Mouse (Mus musculus): ENCODE data around the gene Snrnp27.
A peak's percentile ranks its signal among the peaks of the same experiment; 100 is the strongest.

Snrnp27 gene

DNA sequence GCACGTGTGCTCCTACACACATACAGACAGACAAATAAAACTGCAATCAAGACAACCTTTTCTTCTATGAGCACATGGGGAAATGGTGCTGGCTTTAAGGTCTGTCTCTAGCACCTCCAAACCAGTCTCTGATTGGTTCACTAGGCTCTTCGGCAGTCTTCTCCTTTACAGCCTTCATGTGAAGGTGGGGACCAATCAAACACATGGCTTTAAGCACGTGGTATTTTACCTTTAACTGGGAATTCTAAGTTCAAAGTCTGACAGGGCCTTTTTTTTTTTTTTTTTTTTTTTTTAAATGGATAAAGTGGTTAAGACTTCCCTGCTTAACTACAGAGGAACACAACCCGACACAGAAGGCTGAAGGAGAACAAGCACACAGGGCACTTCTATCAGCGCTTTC is 19.2 kb downstream of the Snrnp27 start:
- no peak for DNase-seq (ENCODE audit: low read depth)

DNA sequence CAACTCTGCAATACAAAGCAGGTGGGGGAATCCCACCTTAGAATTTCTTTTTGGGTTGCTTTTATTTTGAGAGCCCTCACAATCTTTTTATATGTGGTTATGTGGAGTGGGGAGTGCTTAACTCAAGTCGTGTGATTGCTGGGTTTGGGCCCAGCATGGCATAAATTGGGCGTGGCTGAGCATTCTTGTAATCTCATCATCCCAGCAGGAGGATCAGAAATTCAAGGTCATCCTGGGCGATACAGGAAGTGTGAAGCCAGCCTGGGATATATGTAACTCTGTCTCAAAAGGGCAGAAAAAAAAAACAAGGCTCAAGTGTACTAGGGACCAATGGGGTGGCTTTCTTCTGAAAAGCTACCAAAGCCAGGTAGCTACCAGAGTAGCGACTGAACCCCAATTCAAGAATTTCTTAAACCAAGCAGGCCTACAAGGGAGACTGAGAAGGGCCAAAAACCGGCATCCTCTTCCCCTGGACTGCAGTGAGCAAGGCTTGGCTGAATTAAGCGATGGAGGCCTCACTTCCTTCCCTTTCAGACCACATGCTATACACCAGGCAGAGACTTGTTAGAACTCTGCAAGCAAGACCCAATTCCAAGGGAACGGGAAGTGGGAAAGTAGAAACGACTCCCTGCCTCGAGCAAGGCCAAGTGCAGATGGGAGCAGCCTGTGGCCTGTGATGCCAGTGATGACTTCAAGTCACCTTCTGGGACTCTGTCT is 24.0 kb downstream of the Snrnp27 start:
- peak; percentile 82 for DNase-seq (ENCODE audit: low read depth)

DNA sequence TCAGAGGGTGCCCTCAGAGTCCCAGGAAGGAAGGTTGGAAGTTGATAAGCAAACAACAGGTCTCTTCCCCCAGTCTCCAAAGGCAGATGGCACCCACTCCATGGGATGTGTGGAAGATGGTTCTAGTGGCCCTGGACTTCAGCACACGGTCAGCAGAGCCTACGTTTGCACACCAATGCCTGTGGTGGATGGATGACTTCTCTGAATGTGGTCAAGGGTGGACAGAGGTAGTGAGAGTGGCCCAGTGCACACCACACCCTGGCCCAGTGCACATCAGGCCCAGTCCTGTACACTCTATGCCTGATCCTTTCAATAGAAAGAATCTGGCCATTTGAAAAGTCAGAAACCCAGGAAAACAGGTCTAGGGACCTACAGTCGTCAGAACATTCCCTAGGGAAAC is 25.8 kb downstream of the Snrnp27 start:
- DNase-seq (ENCODE audit: low read depth): no peak

DNA sequence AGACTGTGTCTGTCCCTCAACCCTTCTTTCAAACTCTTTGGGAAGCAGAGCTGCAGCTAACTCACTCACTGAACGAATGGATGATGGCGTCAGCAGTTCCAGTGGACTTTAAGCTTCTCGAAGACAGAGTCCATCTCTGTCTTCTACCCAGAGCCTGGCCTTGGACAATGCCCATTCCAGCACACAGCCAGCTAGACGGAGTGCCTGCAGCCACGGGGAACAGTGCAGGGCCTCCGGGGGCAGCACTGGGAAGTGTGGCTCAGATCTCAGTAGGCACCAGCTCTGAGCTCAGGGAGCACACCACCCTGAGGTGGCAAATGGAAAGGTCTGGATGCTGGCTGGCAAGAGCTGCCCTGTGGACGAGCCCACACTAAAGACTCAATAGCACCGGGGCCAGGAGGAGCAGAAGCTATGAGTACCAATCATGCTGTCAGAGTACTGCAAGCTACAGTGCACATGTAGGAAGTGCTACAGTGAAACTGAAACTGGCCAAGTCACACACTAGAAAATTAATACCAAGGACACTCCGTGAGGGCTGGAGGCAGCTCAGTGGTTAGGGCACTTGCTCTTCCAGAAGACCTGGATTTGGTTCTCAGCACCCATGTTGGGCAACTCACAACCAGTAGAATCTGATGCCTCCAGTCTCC is 29.9 kb downstream of the Snrnp27 start:
- DNase-seq (ENCODE audit: low read depth): no peak

DNA sequence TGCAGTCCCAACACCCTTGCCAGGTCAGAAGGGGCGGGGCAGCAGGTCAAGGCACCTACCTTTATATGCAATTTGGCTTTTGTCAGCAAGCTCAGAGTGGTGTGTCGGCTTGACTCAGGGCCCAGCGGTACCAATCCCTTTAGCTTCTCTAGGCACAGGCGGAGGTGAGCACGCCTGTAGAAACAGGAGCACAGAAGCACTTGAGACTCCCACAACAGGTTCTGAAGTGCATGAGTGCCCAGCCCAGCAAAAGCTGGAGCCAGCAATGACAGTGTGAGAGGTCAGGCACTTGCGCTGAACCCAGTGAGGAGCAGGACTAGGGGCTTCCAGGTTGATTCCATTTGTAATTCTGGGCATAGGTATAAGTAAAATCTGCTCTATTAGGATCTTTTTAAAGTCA is 31.3 kb downstream of the Snrnp27 start:
- DNase-seq (ENCODE audit: low read depth): no peak

DNA sequence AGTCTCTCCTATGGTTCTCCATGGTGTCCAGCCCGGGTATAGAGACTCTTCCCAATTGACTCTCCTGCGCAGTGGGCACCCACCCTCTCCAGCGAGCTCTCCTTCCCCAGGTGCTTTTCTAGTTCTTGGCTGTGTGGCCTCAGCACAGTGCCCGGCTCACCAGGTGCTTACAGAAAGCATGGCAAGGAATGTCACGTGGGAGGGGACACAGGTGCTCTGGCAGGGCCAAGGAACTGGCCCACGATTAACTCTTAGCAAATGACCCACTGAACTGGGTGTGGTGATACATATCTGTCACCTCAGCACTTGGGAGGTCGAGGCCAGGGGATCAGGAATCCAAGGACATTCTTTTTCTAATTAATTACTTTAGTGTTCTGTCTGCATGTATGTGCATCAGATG is 38.2 kb downstream of the Snrnp27 start:
- DNase-seq (ENCODE audit: low read depth): no peak

DNA sequence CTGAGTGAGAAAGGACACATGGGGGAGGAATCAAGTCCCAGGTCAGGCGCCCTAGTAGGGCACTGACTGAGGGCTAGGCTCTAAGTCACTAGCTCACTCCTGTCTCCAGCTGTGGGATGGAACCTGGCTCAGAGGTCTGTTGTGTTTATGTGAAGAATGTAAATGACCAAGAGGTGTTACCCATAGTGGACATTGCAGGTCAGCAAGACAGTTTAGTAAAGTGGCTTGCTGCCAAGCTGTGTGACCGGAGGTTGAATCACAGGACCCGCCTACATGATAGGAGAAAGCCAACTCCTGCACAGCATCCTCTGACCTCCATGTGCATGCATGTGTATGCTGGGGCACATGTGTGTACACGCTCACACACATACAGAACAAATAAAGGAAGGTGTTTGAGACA is 38.8 kb downstream of the Snrnp27 start:
- DNase-seq (ENCODE audit: low read depth): no peak

DNA sequence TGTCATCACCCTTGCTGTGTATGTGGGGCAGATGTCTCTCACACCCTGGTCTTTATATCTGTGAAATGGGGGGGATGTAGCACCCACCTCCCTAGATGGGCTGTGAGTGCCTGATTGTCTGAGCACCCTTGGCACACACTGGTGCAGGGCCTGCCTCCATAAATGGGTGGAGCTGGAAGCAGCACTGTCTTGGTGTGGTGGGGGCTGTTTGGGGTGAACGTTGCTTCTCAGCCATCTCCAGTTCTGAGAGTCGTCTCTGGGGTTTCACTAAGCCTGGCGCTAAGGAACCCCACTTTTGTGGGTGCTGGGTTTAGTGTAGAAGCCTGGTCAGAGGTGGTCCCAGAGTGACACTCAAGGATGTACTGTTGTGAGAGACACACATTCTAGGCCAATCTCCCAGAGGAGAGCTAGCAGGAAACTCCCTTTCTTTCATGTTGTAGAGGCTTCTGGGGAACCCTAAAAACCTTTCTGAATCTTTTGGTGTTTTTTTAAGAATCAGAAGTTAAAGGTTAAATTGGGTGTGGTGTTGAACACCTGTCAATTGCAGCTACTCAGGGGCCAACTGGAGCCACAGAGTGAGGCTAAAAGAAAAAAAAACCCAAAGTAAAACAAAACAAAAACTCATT is 39.4 kb downstream of the Snrnp27 start:
- DNase-seq (ENCODE audit: low read depth): no peak

DNA sequence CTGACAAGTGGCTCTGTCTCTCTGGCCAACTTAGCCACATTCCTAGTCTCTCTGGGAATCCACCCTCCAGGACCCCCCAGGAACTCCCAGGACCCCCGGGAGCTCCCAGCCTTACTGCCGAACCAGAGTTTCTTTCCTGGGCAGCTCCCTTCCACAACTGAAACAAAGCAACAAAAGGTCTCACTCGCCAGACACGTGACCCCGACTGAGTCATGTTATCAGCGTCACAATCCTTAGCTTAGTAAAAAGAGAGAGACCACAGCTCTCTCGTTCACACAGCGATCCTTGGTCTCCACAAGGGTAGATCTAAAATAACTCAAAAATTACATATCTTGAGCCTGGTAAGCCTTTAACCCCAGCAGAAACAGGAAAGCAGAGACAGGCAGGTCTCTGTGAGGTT is 42.6 kb downstream of the Snrnp27 start:
- DNase-seq (ENCODE audit: low read depth): peak; percentile 79

DNA sequence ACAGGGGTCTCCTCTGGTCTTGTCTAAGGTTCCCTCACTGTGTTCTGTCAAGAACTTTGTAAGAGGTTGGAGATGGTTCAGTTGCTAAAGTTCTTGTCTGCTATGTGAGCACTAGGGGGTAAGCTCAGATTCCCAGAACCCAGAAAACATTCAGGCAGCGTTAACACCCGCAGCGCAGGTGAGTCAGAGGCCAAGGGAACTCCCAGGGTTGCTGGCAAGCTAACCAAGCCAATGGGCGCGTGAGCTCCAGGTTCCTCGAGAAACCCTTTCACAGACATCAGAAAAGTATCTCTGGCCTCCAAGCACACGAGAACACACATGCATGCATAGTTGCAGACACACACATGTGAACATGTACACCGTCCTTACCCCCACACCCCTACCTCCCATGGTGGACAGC is 43.5 kb downstream of the Snrnp27 start:
- no peak for DNase-seq (ENCODE audit: low read depth)

DNA sequence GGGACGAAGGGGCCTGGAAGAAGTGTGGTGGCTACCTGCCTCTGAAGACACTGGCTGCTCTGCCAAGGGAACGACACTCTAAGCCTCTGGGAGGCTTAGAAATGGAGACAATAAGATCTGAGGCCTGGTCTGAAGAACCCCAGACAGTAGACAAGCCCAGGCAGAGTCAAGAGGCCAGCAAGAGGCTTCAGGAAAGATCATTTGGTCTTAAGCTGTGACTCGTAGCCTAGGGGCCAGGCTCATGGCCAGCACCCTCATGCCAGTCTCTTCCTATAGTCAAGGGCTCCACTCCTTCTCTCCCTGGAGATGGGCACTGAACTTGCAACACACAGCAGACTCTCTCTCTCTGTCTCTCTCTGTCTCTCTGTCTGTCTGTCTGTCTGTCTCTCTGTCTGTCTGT is 44.2 kb downstream of the Snrnp27 start:
- DNase-seq (ENCODE audit: low read depth): no peak

DNA sequence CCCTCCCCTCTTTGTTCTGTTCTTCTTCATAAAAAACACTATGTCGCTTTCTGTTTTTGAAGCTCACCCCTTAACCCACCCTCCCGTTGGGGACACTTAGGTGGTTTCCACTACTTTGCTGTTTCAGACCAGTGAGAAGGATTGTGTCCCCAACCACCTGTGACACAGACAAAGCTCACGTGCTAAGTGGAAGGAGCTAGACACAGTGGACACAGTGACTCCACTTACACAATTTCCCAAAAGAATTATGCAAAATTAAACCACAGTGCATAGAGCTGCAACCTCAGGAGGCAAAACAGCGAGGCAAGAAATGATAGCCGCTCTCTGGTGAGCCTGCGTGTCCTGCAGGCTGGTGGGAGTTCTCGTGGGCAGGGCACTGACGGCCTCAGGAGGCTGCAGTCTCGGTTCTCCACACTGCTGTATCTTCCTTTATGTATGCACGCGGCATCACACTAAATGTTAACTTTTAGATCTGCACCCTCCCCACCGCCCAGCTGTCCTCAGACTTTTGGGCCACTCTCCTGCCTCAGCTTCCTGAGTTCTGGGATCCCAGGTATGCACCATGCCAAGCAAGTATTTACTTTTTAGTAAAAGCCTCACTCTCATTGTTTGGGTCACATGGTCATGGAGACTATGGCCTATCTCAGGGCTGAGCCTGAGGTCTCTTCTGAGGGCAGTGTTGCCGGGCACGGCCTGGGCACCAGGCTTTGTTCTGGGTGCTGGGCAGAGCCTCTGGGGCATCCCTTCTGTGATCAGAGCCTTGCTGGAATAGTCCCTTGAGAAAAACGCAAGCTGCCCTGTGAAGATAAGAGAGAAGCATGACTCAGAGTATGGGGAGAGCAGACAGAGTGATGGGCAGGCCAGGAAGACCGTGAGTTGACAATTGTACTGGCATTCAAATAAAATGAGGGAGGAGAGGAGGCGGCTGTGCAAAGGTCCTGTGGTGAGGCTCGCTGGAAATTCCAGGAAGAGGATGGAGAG is 44.9 kb downstream of the Snrnp27 start:
- DNase-seq (ENCODE audit: low read depth): peak; percentile 95

DNA sequence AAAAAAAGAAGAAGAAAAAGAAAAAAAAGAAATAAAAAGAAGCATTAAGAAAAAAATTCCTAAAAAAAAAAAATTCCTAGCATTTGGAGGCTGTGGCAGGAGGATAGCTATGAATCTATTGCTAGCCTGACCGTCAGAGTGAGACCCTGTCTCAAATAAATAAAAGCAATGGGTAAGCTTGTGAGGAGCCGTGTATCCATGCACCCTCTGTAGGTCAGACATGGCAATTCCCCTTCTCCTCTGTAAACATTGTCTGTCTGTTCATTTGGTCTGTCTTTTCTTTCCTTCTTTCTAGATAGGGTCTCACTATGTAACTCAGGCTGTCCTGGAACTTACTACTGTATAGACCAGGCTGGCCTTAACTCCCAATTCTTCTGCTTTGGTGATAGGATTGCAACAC is 45.9 kb downstream of the Snrnp27 start:
- DNase-seq (ENCODE audit: low read depth): peak; percentile 26

DNA sequence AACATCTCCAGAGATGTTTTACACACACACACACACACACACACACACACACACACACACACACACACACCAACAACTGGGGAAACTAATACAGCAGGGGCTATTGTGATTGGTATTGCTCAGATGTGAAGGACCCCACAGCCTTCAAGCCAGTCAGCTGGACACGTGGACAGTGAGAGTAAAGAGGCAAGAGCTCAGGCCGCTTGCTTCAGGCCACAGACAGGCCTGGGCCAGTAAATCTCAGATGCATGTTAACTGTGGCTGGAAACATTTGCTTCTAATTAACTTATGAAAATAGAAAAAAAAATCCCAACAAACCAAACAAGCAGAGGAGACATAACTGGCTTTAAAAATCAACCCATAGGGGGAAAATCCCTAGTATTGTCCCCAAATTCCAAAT is 46.5 kb downstream of the Snrnp27 start:
- no peak for DNase-seq (ENCODE audit: low read depth)

DNA sequence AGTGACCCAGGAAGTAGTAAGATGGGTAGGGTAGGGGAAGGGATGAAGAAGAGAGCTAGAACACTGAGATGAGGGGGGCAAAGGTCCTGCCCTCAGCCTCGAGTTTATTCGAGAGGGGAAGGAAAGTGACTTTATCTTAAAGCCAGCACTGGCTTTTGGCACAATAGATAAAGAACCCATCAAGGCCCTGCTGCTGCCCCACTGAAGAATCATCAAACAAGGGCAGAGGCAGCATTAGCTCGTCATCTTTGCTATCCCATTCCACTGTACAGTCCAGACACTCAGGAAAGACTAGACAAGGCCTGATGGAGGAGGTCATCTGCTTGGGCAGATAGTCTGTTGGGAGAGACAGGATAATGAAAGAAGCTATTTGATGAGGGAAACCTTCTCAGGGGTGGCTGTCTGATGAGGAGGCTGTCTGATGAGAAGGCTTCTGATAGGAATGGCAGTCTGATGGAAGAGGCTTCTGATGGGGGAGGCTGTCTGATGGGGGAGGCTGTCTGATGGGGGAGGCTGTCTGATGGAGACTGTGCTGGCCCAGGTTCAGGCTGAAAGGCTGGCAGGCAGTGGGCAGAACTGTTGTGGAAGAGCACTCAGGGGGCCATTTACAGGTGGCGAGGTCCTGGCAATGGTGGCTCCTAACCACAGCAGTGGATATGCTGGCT is 47.0 kb downstream of the Snrnp27 start:
- DNase-seq (ENCODE audit: low read depth): peak; percentile 44

DNA sequence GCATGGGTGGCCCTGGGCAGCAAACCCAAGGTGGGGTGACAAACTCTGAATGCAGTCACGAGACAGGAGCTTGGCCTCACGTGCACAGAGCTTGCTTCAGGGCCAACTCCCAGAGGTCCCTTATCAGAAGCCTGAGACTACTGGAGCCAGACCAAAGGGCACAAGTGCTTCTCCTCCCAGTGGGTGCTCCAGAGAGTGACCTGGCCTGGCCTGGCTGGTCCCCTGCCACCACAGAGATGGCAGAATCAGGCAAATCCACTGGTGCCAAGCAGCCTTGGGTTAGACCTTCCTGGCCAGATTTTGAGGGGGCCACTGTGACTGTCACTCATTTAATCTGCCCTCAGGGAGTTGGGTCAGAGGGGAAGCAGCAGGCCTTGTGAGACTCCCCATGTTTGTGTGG is 47.8 kb downstream of the Snrnp27 start:
- DNase-seq (ENCODE audit: low read depth): no peak

DNA sequence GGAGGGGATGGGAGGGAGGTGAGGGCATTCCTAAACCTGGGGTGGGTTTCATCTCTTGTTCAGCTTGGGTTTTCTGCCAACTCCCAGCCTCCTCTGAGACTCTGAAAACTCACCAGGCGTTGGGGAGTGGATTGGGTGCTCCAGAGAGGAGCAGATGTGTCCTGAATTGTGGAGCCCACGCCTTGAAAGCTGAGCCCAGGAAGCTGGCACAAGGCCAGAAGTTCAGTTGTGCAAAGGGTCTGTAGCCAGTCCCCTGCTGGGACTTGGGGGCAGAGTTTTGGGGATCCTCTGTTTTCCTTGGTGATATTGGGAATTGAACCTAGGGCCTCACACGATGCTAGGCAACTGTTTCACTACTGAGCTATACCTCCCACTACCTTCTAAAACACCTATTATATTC is 54.2 kb downstream of the Snrnp27 start:
- no peak for DNase-seq (ENCODE audit: low read depth)

DNA sequence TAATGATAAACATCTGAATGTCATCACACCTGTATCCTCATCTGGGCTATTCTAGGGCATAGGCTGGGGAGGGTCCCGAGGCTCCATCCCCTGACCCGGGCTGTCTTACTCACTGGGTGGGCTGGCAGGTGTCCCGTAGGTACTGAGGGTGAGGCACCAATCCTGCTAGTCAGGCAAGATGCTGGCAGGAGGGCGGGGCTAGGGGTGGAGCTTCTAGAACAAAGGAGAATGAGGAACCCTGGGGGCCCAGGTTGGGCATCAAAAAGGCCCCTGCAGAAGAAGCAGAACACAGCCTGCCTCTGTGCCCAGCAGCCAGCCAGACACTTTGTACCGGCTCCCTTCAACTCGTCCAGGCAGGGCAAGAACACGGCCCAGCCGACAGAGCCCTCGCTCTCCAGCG is 56.4 kb downstream of the Snrnp27 start, which contains the start of gene Asprv1:
Asprv1 (plus strand) TSS at position 219 of the 400 bp plus-strand sequence.
- no peak for DNase-seq (ENCODE audit: low read depth)
